In the genomic region with DNA sequence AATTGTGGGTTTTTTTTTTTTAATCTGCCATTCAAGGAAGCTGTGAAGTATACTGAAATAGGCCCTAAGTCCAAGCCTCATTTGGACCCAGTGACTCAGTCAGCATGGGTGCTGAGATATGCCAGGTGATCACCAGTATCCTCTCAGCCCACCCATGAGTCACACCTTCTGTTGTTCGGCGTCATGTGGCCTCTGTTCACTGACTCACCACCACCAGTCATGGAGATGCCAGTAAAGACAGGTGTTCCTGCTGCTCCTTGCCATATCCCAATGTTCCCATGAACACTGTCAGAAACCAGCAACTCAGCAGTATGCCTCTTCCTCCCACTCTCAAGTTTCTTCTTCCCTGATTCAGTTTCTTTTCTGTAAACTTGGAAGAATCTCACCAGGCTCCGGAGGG, we compare ENCODE assay signal across 13 mouse cellular contexts. TPM values are rescaled to one million over a fixed set of nuclear protein-coding genes. Genes with fewer than 3 reads are reported as not detected.
A peak's percentile ranks its signal among the peaks of the same experiment; 100 is the strongest.
DNase-seq lines count a peak whose midpoint lies in the region; TF ChIP-seq lines count a peak whose summit lies in the region.
"Had no signal": no experiment of that assay in that cellular context is flagged by ENCODE, and none has a peak within 500 bp of the region (broad histone marks: within the 10 kb centered on the region; RNA-seq: fewer than 3 reads in every experiment).

No protein-coding gene starts in this region.

- no peaks in the 10 kb centered on the region for H3K79me2 ChIP-seq in C2C12 (ENCODE audit: control insufficient read depth, insufficient read depth)

- H3K36me3 ChIP-seq in C2C12 (ENCODE audit: control insufficient read depth, insufficient read depth) = no peaks in the 10 kb centered on the region
- H3K36me3 ChIP-seq: limb, embryonic 15.5 days had no signal

- H3K27me3 ChIP-seq in C2C12 (ENCODE audit: control insufficient read depth, insufficient read depth, insufficient read length) = no peaks in the 10 kb centered on the region
- H3K27me3 ChIP-seq: limb, embryonic 15.5 days had no signal

- no peak overlapping the region for H3K4me3 ChIP-seq in C2C12 (ENCODE audit: insufficient read depth, poor library complexity, severe bottlenecking)
- H3K4me3 ChIP-seq: erythroblast, embryonic 14.5 days; limb, embryonic 15.5 days had no signal

- no peak overlapping the region for H3ac ChIP-seq in C2C12 (ENCODE audit: control insufficient read depth, insufficient read length, low read depth)

- no peaks in the 10 kb centered on the region for H3K79me3 ChIP-seq in C2C12 (ENCODE audit: low read depth)

- DNase-seq in adrenal gland, adult 2 months = peak; percentile 8
- no peak for DNase-seq in adrenal gland, postnatal 14 days
- peak; percentile 85 to 90 for DNase-seq in cerebellum, postnatal 25 days
- peak; percentile 33 to 79 for DNase-seq in left cerebral cortex, adult 9 months (ENCODE audit: low spot score in 2 of 2)
- no peak for DNase-seq in testis, postnatal 14 days (ENCODE audit: low spot score)
- DNase-seq in lung, postnatal 14 days = no peak
- DNase-seq in heart, adult 9 months (ENCODE audit: low spot score in 2 of 2) = no peak
- DNase-seq: adrenal gland, adult 8-10 months; gastrocnemius, postnatal 14 days; lung, postnatal 10 days had no signal

- TF ChIP-seq CTCF in C2C12 (IDR thresholded peaks at IDR 0.05; ENCODE audit: control insufficient read depth, insufficient read depth, insufficient read length) = no peak

TF ChIP-seq in C2C12, 6 proteins besides CTCF, POLR2A, EP300 and RAD21:
- TF ChIP-seq MYOD1 (IDR thresholded peaks at IDR 0.05; ENCODE audit: control insufficient read depth, insufficient read length, low read depth) = peak; percentile 98
- no peak for TF ChIP-seq CEBPB (IDR thresholded peaks at IDR 0.05; ENCODE audit: low read depth)
- no peak for TF ChIP-seq MYOG (IDR thresholded peaks at IDR 0.05; ENCODE audit: control insufficient read depth, extremely low read depth, insufficient read length)
- TF ChIP-seq MAX (IDR thresholded peaks at IDR 0.05) = peak; percentile 40
- peak; percentile 50 for TF ChIP-seq USF1 (IDR thresholded peaks at IDR 0.05; ENCODE audit: low read depth)
- peak; percentile 49 for TF ChIP-seq FOSL1 (IDR thresholded peaks at IDR 0.05; ENCODE audit: insufficient read depth, low read length, poor library complexity, severe bottlenecking)

RNA-seq across cellular contexts. Expression of gene Cavin2, which starts 45.6 kb away (rescaled TPM):
- total RNA-seq in adrenal gland, adult 2 months (2021) = 10 to 100 TPM; 53.8 to 74.8 TPM
- 20.7 and 26.8 TPM in 2 replicates for polyA plus RNA-seq in adrenal gland, adult 2 months (2012; rRNA removed)
- 95.5 and 125 TPM in 2 replicates for total RNA-seq in adrenal gland, postnatal 14 days (2021)
- 0.29 TPM for polyA plus RNA-seq in C2C12 (2012; fragmentation: generic; extraction: Trizol)

Comparison
In these comparisons a context has a peak if more than half of its experiments do, and no peak if none do; other contexts are left out.
1. DNase-seq: peak in adrenal gland, adult 2 months (single experiment), cerebellum, postnatal 25 days (2 of 2) and left cerebral cortex, adult 9 months (2 of 2); none in adrenal gland, postnatal 14 days (single experiment), testis, postnatal 14 days (single experiment), lung, postnatal 14 days (single experiment) and heart, adult 9 months (0 of 2).